Mouse (Mus musculus): Measurements from ENCODE around the gene Dok1. TPM values are rescaled to one million over a fixed set of nuclear protein-coding genes. Genes with fewer than 3 reads are reported as not detected.

Dok1 gene
- total RNA-seq, 2 experiments from 2014 or later: 3.7 to 4.3 TPM

- no peak for DNase-seq
Measured at GRCm38 (mm10) chr6:83020836-83021593, 12.3 kb downstream of the Dok1 start.

GRCm38 (mm10) chr6:83020121-83020520 is 13.2 kb downstream of the Dok1 start:
- DNase-seq: no peak
- intact Hi-C loops (cut with DNase I): no loop called here

More at GRCm38 (mm10) chr6:83020836-83021593, 12.3 kb downstream of the Dok1 start:
- intact Hi-C loops (cut with DNase I): no loop called here

- intact Hi-C loops (cut with DNase I): no loop called here
- DNase-seq: no peak
Measured at GRCm38 (mm10) chr6:83019044-83019443, 14.2 kb downstream of the Dok1 start.

- intact Hi-C loops (cut with DNase I): no loop called here
- peak; percentile 59 to 64 for DNase-seq
Measured at GRCm38 (mm10) chr6:83017190-83017589, 16.1 kb downstream of the Dok1 start.

- intact Hi-C loops (cut with DNase I): no loop called here
- no peak for DNase-seq
Measured at GRCm38 (mm10) chr6:83015749-83016148, 17.5 kb downstream of the Dok1 start.

- intact Hi-C loops (cut with DNase I): no loop called here
- DNase-seq: no peak
Measured at GRCm38 (mm10) chr6:83014482-83015466, 18.5 kb downstream of the Dok1 start.

- intact Hi-C loops (cut with DNase I): no loop called here
- DNase-seq: no peak
Measured at GRCm38 (mm10) chr6:83013444-83013843, 19.8 kb downstream of the Dok1 start.

GRCm38 (mm10) chr6:83011756-83012155 is 21.5 kb downstream of the Dok1 start:
- DNase-seq: no peak
- intact Hi-C loops (cut with DNase I): no loop called here

GRCm38 (mm10) chr6:83011255-83011654 is 22.0 kb downstream of the Dok1 start:
- intact Hi-C loops (cut with DNase I): no loop called here
- DNase-seq: no peak

GRCm38 (mm10) chr6:83010010-83010409 is 23.3 kb downstream of the Dok1 start:
- intact Hi-C loops (cut with DNase I): no loop called here

GRCm38 (mm10) chr6:83008659-83009058 is 24.6 kb downstream of the Dok1 start:
- DNase-seq: no peak
- intact Hi-C loops (cut with DNase I): no loop called here

More at GRCm38 (mm10) chr6:83010010-83010409, 23.3 kb downstream of the Dok1 start:
- DNase-seq: no peak

GRCm38 (mm10) chr6:83006114-83006513 is 27.2 kb downstream of the Dok1 start:
- intact Hi-C loops (cut with DNase I): no loop called here
- DNase-seq: no peak

- intact Hi-C loops (cut with DNase I): no loop called here
- DNase-seq: no peak
Measured at GRCm38 (mm10) chr6:83005444-83006011, 27.7 kb downstream of the Dok1 start.

- intact Hi-C loops (cut with DNase I): no loop called here
- peak; percentile 25 to 28 for DNase-seq
Measured at GRCm38 (mm10) chr6:83004872-83005271, 28.4 kb downstream of the Dok1 start.

GRCm38 (mm10) chr6:83004309-83004708 is 29.0 kb downstream of the Dok1 start:
- intact Hi-C loops (cut with DNase I): no loop called here
- no peak for DNase-seq

GRCm38 (mm10) chr6:83003850-83004249 is 29.4 kb downstream of the Dok1 start:
- no peak for DNase-seq
- intact Hi-C loops (cut with DNase I): no loop called here

- no peak for DNase-seq
- intact Hi-C loops (cut with DNase I): no loop called here
Measured at GRCm38 (mm10) chr6:83003082-83003481, 30.2 kb downstream of the Dok1 start.

- no peak for DNase-seq
- intact Hi-C loops (cut with DNase I): loop anchor here (5.0 to 10.0 kb wide), 2 partner anchors 32 to 275 kb away; partner anchors contain the start of genes Dok1 and Loxl3
Measured at GRCm38 (mm10) chr6:82999986-83000385, 33.3 kb downstream of the Dok1 start.

GRCm38 (mm10) chr6:82998326-82998725 is 34.9 kb downstream of the Dok1 start:
- DNase-seq: no peak
- intact Hi-C loops (cut with DNase I): loop anchor here (1.0 to 10.0 kb wide), 4 partner anchors 34 to 276 kb away; partner anchors contain the start of genes Aup1, Ccdc142, Dok1 and Gm42688

- intact Hi-C loops (cut with DNase I): loop anchor here (1.0 to 10.0 kb wide), 6 partner anchors 35 to 277 kb away; partner anchors contain the start of genes Aup1, Ccdc142, Dok1 and Gm42688
- peak; percentile 35 to 47 for DNase-seq
Measured at GRCm38 (mm10) chr6:82997511-82998102, 35.7 kb downstream of the Dok1 start.
